Mouse (Mus musculus): ENCODE measurements around the gene Map3k13. TPM values are rescaled to one million over a fixed set of nuclear protein-coding genes. Genes with fewer than 3 reads are reported as not detected.
"Not testable (repeated sequence)": the region's sequence is repeated elsewhere in the genome, so short reads cannot be mapped to it uniquely, and the experiment has no call there.

Gene Map3k13
- total RNA-seq, 1 experiment from 2014 or later = 0.69 TPM

DNA sequence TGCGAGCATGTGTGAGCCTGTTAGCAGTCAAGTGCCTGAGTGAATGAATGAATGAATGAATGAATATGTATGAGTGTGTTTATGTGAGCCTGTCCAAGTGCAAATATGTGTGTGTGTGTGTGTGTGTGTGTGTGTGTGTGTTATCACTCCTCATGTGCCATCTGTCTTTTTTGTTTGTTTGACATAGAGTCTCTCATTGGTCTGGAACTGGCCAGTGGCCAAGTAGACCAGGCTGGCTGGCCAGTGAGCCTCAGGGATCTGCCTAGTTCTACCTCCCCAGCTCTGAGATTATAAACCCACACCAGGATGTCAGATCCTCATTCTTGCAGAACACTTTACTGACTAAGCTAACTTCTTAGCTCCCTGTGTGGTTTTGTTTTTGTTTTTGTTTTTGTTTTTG, 10.1 kb downstream of the Map3k13 start:
- no peak for ATAC-seq (replicated peaks; ENCODE audit: low read depth, poor library complexity, severe bottlenecking)

DNA sequence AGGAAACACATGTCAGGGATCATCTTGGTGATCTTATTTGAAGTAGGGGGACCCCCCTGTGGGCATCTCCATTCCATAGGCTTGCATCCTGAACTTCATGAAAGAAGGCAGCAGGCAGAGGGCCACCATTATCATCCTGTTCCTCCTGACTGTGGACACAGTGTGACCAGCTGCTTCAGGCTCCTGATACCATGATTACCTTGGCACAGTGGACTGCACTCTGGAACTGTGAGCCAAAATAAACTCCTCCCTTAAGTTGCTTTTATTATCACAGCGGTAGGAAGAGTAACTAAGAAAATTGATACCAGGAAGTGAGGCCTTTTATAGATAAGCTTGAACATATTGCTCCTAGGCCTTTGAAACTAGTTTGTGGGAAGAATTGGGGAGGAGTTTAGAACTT, 12.7 kb downstream of the Map3k13 start:
- no peak for ATAC-seq (replicated peaks; ENCODE audit: low read depth, poor library complexity, severe bottlenecking)

DNA sequence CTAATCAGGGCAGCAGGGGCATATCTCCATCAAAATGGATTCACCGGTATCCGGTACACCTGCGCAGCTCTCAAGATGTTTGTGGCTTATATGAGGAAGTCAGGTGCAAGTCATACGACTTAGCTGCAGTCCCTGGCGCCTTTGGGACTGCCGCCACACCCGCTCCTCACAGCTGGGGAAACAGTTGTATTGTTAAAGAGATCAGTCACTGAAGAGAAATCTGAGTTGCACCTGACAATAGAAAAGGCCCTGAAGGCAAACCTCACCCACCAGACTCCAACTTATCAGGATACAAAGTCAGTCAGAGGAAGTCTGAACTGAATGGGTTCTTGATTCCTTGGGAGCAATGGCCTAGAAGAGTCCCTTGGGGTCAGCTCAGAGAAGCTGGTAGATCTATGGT, 13.6 kb downstream of the Map3k13 start:
- ATAC-seq (replicated peaks; ENCODE audit: low read depth, poor library complexity, severe bottlenecking) = not testable (repeated sequence)

DNA sequence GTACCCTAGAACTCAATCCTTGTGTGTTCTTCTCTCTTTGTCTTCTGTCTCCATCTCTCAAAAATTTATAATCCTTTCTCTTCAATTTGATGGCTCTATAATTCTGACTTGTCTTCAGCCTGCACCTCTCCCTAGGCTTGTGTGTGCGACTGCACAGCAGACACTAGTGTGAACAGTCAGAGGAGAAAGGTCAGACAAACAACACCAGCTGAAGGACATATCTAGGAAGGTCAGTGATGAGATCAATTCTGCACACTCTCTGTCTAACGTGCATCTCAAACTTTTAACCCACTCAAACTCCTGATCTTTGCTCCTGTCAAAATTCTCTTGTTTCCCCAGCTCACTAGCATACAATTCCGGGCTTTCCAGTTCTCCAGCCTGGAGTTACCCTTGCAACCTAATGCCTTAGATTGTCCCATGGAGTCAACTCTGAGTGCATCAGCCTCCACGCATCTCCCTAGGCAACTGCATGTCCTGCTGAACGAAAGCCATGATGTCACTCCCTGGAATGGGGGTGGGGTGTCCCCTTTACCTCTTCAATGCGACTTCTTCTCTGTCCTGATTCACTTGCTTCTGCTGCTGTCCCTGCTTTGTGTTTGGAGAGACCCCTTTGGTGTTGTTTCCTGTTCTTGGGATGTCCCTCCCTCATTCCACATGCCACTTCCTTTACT, 19.2 kb downstream of the Map3k13 start:
- no peak for ATAC-seq (replicated peaks; ENCODE audit: low read depth, poor library complexity, severe bottlenecking)

DNA sequence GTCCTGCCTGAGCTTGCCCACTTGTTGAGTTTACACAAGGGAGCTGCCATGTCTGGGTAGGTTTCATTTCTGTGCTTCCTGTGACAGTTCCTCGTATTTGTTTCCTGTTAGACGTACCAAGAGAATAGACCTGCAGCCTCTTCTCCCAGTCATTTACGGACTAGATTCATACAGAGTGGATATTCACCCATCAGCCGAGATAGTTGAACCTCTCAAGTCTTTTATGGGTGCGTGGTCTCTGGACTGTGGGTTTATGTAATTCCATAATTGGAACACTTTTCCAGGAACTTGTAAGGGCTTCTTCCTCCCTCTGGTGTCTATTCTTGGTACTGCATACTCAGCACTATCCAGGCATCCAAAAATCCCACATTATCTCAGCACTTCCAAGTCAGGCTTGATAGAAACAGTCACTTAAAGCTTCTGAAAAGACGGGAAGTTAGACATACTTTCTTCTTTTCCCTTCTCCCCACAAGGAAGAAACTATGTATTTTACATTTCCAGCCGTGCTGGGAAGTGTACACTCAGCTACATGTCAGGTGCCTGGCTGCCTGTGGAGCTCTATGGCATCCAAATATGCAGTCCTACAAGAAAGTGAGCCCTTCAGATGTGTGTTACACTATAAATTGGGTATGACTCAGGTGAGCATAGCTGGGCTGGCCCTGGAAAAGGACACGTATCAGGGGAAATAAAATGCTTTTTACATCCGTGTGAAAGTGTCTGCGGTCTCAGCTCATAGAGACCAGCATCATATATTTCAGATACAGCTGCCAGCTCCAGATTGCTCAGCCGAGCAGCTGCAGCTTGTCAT, 20.9 kb downstream of the Map3k13 start:
- ATAC-seq (replicated peaks; ENCODE audit: low read depth, poor library complexity, severe bottlenecking) = peak; percentile 84

DNA sequence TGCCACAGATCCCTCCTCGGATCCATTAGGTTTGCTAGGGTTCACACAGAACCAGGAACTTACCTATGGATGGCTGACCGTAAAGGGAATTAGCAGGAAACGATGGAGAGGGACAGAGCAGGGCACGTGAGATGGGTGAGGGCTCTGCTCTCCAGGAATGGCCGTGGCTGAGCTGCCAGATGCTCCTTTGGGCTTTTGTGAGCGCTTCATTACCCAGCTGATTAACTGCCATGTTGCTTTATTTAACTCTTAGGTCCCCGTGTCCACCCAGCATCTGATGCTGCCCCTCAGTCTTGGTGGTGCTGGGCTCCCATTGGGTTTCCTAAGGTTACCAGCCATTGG, 21.5 kb downstream of the Map3k13 start:
- ATAC-seq (replicated peaks; ENCODE audit: low read depth, poor library complexity, severe bottlenecking) = no peak

DNA sequence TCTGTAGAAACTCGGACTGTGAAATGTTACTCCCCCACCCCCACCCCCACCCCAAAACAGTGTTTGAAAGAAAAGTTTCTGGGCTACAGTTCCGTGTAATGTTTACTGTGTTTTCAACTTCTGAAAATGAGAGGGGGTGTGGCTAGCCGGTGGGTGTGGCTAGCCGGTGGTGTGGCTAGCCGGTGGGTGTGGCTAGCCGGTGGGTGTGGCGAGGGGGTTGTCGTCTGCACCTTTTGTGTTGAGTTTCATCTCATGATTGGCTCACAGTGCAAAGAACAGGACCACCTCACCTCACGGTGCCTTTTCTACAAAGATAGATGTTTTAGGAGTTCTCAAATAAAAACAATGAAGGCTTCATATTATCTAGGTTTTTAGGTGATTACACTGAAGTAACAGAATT, 24.0 kb downstream of the Map3k13 start:
- ATAC-seq (replicated peaks; ENCODE audit: low read depth, poor library complexity, severe bottlenecking) = peak; percentile 69

DNA sequence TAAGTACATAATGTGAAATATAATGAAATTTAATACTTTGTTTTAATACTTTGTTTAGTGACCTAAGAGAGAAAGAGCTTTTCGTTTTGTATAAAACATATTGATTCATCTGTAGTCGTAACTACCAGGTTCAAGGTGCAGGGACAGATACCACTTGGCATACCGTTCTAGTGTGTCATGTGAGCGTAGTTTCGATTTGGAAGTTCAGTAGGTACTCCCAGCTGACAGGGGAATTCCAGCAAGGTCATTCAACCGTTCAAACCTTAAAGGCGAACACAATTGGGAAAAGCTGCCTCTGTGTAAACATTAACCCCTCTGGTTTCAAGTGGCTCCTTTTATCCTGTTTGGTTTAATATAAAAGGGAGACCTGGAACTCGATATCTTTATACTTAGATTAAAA, 24.5 kb downstream of the Map3k13 start:
- ATAC-seq (replicated peaks; ENCODE audit: low read depth, poor library complexity, severe bottlenecking) = no peak

DNA sequence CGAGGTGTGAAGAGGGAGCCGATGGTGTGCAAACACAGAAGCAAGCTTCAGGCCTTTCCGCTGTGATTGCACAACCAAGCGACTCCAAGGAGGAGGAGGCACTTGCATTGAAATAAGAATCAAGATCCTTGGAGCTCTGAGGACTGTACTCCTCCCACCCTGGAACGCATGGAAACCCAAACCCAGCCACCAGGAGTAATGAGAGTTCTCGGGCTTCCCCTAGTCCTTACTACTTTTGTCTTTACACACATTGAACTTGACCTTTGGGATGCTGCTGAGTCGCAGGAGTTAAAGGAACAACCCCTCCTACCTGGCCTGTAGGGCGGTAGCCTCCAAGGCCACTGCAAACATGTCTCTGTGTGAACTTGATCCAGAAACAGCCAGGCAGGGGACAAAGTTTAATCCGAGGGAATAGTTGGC, 31.5 kb downstream of the Map3k13 start:
- ATAC-seq (replicated peaks; ENCODE audit: low read depth, poor library complexity, severe bottlenecking) = no peak

DNA sequence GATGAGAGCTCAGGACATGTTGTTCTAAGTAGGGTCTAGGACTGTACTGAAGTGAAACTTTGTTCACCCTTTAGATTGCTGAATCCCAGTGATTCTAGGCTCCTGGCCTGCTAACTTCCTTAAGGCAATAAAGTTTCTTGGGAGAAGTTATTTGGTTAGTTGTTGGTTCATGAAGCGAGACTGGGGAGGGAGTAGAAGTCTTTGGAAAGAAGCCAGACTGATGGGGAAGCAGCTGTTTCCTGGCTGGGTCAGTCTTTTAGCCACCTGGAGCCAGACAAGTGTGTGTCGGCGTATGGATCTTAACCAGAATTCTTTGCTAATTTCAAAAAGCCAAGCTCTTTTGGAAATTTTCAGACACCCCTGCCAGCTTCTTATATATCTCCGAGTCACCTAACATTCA, 33.0 kb downstream of the Map3k13 start:
- ATAC-seq (replicated peaks; ENCODE audit: low read depth, poor library complexity, severe bottlenecking) = peak; percentile 53; the same call in 1 of the 2 replicates

DNA sequence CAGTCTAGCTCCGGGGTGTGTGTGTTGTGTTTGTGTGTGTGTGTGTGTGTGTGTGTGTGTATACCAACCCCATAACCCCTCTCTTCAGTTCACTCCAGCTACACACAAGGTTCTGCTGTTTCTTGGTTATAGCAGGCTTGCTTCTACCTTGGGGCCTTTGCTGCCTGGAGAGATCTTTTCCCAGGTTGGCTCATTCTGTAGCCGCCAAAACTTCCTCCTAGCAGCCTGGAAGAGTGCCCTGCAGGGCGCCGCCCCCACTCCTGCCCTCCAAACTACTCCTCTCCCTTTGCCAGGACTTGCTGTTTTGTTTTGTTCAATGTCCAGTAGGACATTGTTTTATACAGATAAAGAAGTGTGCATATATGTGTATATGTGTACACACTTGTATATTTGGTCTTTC, 33.4 kb downstream of the Map3k13 start:
- ATAC-seq (replicated peaks; ENCODE audit: low read depth, poor library complexity, severe bottlenecking) = no peak

DNA sequence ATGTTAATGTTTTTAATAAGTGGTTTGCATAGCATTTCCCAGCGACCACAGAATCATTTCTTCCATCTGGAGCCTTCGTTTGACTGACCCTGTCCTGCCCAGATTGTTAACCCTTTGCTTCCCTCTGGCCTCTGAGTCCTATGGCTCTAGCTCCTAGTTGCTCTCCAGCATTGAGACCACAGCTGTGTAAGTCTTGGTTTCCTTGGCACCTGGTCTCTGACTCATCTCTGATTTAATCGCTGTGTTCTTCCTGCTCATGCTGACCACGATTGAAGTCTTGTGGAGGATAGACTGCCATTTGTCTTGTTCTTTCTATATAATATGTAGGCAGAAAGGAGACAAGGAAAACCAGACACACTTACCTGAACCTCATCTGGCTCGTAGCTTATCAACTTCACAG, 35.6 kb downstream of the Map3k13 start:
- peak; percentile 51 for ATAC-seq (replicated peaks; ENCODE audit: low read depth, poor library complexity, severe bottlenecking)

DNA sequence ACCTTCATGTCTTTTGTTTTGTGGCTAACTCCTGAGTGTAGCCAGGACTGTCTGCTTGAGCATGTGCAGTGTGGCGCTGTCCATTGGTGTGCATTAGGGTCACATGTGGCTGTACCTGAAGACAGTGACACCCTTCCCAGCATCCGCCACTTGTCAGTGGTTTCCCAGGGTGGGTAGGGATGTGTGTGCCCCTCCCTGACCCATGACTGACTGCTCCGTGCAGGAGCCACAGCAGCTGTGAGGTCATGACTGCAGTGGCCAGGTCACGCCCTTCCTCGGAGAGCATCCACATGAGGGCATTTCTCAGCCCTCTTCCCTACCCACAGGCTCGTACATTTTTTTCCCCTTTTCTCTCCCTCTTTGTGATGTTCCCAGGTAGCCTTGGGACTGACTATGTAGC, 36.6 kb downstream of the Map3k13 start:
- ATAC-seq (replicated peaks; ENCODE audit: low read depth, poor library complexity, severe bottlenecking) = no peak

DNA sequence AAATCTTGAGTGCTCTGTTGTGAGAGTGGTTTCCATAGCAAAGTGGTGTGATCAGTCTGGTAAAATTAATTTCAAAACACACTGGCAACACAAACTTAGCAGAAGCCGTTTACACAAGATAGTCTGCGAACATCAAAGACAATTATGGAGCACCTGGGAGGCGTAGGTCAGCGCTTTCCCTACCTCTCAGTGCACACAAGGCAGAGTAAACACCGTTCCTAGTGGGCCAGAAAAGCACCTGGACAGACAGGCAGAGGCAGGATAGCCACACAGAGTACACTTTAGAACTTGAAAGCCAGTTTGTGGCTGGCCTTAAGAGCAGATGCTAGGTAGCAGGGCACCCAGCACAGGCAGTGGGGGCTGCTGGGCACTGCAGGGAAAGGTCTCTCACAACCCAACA, 37.6 kb downstream of the Map3k13 start:
- no peak for ATAC-seq (replicated peaks; ENCODE audit: low read depth, poor library complexity, severe bottlenecking)

DNA sequence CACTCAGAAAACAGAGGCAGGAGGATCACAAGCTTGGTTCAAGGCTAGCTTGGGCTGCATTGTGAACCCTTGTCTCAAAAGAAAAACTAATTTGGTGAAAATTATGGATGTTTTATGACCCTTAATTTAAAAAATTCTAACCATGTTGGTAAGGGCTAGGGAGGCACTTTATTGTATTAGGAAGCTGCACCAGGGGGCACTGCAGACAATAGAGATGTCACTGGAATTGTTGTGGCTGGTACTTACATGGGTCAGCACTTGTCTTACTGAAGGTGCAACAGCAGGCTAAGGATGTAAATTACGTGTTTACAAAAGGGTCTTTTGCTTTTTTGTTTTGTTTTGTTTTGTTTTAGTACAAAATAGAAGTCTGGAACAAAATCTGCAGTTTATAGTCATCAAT, 39.3 kb downstream of the Map3k13 start:
- no peak for ATAC-seq (replicated peaks; ENCODE audit: low read depth, poor library complexity, severe bottlenecking)

DNA sequence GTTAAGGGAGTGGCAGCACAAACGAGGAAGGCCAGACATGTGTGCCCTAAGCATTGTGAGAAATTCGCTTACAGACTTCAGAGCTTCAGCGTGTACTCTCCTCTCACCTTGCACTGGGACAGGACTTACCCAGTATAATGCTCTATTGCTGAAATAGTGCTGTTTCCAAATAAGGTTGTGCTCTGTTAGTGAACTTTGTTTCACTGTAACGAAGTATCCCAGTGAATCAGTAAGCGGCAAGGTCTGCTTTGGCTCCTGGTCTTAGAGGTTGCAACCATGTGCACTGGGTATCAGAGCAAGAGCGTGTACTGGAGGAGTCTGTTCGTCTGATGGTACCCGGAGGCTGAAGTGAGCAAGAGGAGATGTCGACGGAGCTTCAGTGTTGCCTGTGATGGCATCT, 39.8 kb downstream of the Map3k13 start:
- ATAC-seq (replicated peaks; ENCODE audit: low read depth, poor library complexity, severe bottlenecking) = no peak

DNA sequence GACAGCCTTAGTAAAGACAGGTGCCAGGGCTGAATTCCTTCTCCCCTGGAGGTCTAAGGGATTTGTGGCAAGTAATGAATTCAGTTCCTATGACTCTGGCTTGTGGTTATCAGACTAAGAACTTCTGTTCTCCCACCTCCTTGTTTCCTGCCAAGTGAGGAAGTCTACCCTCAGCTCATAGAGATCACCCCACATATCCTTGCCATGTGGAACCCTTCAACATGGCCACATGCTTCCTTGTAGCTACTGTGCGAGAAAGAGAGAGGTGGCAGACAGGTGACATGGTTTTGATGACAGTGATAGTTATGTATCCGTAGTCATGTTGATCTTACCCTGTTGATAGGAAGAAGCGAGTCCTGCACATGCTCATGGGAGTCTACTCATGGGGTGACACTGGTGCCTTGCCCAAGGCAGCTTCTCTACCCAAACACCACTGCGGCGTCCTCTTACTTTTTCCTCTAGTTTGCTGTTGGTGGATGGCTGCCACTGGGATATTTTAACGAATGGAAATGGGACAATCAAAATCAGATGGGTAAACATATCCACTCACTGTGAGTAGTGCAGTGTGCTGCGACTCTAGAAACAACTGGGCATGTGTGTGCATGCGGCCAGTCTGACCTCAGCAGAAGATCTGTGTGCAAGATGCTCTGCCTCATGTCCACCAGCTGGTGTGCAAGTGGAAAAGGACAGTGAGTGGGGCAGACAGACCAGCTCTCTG, 40.9 kb downstream of the Map3k13 start:
- ATAC-seq (replicated peaks; ENCODE audit: low read depth, poor library complexity, severe bottlenecking) = peak; percentile 58

DNA sequence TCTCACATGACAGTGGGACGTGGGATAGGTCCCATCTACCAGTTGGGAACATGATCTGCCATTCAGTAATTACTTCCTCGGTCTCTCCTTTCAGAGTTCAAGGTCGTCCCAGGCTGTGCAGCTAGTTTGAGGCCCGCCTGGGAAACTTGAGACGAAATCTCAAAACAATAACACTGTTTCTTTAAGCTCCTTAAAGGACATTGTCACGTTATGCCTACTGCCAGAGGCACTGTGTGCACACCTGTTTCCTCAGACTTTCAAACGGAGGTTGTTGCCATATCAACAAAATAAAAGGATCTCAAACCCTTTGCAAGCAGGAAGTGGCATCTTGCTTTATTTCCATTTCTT, 41.4 kb downstream of the Map3k13 start:
- peak; percentile 34 for ATAC-seq (replicated peaks; ENCODE audit: low read depth, poor library complexity, severe bottlenecking)

DNA sequence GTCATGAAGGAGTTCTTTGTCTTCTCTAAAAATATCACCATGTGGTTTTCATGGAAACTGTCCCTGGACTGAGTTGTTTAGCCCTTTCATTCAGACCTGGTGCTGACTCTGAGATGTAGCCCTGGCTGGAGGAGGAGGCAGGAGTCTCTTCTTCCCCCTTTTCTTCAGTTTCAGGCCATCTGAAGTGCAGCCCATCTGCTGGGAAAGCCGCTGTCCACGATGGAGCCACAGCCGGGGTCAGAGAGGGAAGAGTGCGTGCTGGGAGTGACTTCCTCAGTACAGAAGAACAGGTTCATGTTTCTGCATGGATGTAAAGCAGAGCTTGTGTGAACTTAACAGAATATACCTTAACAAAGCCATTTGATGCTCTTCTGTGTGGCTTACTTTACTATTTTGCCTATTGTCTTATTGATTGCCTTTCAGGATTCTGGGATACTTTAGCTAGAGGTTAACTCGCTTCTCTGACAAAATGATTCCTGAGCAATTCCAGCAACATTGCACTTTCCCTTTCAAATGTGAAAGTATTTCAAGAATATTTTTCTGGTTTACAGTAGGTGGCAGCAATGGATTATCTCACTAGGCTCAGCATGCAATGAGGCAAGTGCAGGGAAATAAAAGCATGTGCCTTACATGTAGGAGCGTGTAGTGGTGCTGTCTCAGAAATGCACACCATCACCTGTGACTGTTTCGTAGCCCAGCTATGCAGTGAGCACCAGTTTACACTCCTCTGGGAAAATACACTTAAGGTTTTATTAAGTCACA, 42.3 kb downstream of the Map3k13 start:
- peak; percentile 62; the same call in 1 of the 2 replicates for ATAC-seq (replicated peaks; ENCODE audit: low read depth, poor library complexity, severe bottlenecking)

DNA sequence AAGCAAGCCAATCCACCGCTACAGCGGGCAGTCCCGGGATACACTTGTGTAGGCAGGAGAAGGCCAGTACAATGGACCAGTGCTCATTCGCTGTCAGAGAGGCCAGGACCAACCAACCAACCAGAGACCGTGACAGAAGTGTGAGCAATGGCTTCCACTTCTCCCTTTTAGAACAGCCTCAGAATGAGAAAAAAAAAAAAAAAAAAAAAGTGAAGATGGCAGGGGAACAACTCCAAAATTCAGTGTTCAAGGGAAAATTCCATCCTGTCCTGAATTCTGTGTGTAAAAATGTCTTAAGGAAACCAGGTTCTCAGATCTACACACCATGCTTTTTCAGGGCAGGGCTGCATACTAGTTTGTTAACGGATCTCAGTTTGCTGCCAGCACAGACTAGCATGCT, 43.5 kb downstream of the Map3k13 start:
- ATAC-seq (replicated peaks; ENCODE audit: low read depth, poor library complexity, severe bottlenecking) = no peak

Measured in common myeloid progenitor, adult 5-6 weeks (primary cell).